Mouse (Mus musculus) frontal cortex, postnatal 10 days (tissue): ENCODE results near the gene Prss3.
"Not testable (repeated sequence)": the region's sequence is repeated elsewhere in the genome, so short reads cannot be mapped to it uniquely, and the experiment has no call there.

Experiments used
- DNase-seq, 2 experiments: peaks; one replicate each; pipeline ENCODE4 v3.0.0; 2022; ENCODE audit warnings: low spot score in 2 of 2, mixed read lengths in 1 of 2

Gene Prss3

GRCm38 (mm10) chr6:41377578-41377977 lies at the start of gene Prss3:
Gene Prss3 (minus strand): TSS chr6:41377678.
- DNase-seq: not testable (repeated sequence)

GRCm38 (mm10) chr6:41392056-41392455 lies 14.6 kb upstream of the Prss3 start, which contains the start of gene Gm5771:
Gene Gm5771 (plus strand): TSS chr6:41392356.
- not testable (repeated sequence) for DNase-seq

- not testable (repeated sequence) for DNase-seq
Observed at GRCm38 (mm10) chr6:41391640-41392039, 14.2 kb upstream of the Prss3 start.

GRCm38 (mm10) chr6:41386781-41387180 lies 9.3 kb upstream of the Prss3 start:
- DNase-seq: no peak

- DNase-seq: not testable (repeated sequence)
Observed at GRCm38 (mm10) chr6:41373772-41374171, 3.7 kb downstream of the Prss3 start.

GRCm38 (mm10) chr6:41353932-41354331 lies 23.5 kb downstream of the Prss3 start, which contains the start of gene Try10:
Gene Try10 (plus strand): TSS chr6:41354105.
- no peak for DNase-seq
